Mouse (Mus musculus) neutrophil, adult 5-6 weeks (primary cell): Measurements from ENCODE around the gene 1810013L24Rik. TPM values are rescaled to one million over a fixed set of nuclear protein-coding genes. Genes with fewer than 3 reads are reported as not detected.

ENCODE experiments used
- ATAC-seq: fragments of 151-379, 151-347 bp; 2 replicates; pipeline ENCODE4 v1.8.0; 2017; ENCODE audit warnings: mild to moderate bottlenecking, moderate TSS enrichment; ENCODE audit not compliant: insufficient number of reproducible peaks, poor library complexity, low FRiP score, severe bottlenecking; ENCODE audit errors: extremely low read depth
- total RNA-seq: library from RNA; stranded (forward); fragments of 200-1000 nt; gene quantifications from 2 replicates; pipeline ENCODE4 v1.2.3, GENCODE M21; 2017

Gene 1810013L24Rik
- total RNA-seq, result 185 and 198 TPM in 2 replicates

GRCm38 (mm10) chr16:8829564-8830359 lies at the start of gene 1810013L24Rik:
TSS of gene 1810013L24Rik (plus strand) at chr16:8830100.
- peak; percentile 93 for ATAC-seq

DNA sequence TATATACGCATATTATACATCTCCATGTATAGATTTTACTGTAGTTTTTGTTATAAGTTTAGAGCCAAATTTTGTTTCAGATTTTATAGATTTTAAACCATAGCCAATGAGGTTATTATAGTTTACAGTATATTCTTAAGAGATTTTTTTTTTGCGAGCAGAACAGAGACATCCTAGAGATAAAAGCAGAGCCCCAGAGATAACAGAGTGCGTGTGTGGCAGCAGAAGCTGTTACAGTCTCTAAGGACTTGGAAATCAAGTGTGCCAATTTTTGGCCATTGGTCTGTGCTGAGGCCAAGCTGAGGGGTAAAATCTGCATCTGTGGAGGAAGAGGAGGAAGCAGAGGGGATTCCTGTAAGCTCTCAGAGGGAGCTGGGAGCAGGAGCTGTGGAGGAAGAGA lies 49.7 kb upstream of the 1810013L24Rik start:
- ATAC-seq, result no peak

DNA sequence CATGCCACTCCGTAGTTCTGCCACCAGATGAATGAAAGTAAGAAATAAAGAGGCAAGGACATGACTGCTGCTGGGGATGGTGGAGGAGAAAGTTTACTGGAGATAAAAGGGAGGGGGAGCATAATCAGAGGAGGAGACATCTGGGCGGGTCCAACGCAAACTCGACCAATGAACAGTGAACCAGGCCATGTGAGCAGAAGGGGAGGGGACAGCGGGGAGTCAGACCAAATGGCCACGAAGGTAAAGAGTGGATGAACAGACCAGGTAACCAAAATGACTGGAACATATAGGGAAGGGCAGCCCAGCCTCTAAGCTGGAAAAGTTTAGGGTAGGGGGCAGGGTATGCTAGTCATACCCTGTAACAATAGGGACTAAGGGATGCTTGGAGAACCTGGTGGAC lies 48.7 kb upstream of the 1810013L24Rik start:
- no peak for ATAC-seq

DNA sequence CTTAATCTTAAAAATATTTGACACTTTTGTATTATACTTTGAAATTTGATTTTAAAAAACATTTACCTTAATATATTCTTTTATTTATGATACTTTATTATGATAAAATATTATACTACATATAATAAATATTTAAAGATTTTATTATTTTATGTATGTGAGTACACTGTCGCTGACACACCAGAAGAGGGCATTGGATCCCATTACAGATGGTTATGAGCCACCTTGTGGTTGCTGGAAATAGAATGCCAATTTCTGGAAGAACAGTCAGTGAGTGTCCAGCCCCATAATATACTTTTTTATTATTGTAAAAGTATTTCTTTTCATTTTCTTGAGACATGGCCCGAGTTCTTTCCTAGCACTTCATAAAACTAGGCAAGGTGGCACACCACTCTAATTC lies 48.2 kb upstream of the 1810013L24Rik start:
- ATAC-seq, result no peak

GRCm38 (mm10) chr16:8783198-8783913 lies 46.5 kb upstream of the 1810013L24Rik start:
- no peak for ATAC-seq

DNA sequence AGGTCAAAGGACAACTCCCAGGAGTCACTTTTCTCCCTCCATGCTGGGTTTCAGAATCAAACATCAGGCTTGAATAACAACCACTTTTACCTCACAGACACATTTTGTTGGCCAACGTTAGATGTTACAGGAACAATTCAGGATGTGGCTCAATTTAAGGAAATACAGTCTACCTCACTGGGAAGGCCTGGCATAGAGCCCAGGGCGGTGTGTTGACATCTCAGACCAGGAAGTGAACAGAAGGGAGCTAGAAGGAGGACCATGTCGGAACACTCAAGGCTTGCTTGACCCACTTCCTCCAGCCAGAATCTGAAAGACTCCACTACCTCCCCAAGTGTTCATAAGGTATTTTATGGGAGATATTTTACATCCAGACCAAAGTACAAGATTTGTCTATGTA lies 45.1 kb upstream of the 1810013L24Rik start:
- ATAC-seq, result 0 out of 2 replicates have a peak, but pooled peaks have one; percentile 30

- ATAC-seq, result no peak
Measured at GRCm38 (mm10) chr16:8790886-8791285, 39.0 kb upstream of the 1810013L24Rik start.

- no peak for ATAC-seq
Measured at GRCm38 (mm10) chr16:8791949-8792557, 37.8 kb upstream of the 1810013L24Rik start, which contains the start of gene Usp7. TSS of gene Usp7 (minus strand) at chr16:8792308.

- ATAC-seq, result no peak
Measured at GRCm38 (mm10) chr16:8794952-8795351, 34.9 kb upstream of the 1810013L24Rik start.

- ATAC-seq, result no peak
Measured at GRCm38 (mm10) chr16:8795906-8796305, 34.0 kb upstream of the 1810013L24Rik start.

- peak; percentile 74; the same call in 1 of the 2 replicates for ATAC-seq
Measured at GRCm38 (mm10) chr16:8806703-8807102, 23.2 kb upstream of the 1810013L24Rik start.

DNA sequence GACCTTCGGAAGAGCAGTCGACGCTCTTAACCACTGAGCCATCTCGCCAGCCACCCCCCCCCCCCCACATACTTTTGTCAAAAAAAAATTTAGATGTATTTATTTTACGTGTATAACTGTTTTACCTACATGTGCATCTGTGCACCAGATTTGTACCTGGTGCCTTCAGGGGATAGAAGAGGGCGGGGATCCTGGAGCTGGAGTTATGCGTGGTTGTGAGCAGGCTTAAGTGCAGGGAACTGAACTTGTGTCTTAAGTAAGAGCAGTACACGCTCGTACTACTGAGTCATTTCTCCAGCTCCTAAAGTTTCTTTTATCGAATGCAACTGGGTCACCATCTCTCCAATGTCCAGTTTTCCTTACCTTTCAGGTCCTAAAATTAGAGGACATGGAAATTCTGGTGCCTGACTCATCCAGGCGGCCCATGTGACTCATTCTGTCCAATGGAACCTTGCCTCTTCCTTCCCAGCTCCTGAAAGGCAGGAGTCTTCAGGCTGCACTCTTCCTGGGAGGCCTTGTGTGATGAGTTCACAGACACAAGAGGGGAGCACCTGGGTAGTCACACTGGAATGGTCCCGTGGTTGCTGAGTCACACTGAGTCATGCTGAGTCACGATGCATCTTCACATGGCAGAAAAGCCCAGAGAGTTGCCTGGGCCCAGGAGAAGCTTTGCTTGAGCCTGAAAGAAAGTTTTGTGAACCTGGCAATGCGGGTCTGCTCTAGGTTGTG lies 19.3 kb upstream of the 1810013L24Rik start:
- no peak for ATAC-seq

- no peak for ATAC-seq
Measured at GRCm38 (mm10) chr16:8817872-8818271, 12.0 kb upstream of the 1810013L24Rik start.

DNA sequence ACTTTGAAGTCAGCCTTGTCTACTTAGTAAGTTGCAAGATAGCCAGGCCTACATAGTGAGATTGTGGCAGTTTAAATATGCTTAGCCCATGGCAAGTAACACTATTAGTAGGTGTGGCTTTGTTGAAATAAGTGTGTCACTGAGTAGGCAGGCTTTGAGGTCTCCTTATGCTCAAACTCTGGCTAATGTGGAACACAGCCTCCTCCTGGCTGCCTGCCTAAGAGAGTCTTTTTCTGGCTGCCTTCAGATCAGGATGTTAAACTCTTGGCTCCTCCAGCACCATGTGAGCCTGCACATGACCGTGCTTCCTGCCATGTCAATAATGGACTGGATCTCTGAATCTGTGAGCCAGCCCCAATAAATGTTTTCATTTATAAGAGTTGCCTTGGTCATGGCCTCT lies 8.5 kb upstream of the 1810013L24Rik start:
- no peak for ATAC-seq

DNA sequence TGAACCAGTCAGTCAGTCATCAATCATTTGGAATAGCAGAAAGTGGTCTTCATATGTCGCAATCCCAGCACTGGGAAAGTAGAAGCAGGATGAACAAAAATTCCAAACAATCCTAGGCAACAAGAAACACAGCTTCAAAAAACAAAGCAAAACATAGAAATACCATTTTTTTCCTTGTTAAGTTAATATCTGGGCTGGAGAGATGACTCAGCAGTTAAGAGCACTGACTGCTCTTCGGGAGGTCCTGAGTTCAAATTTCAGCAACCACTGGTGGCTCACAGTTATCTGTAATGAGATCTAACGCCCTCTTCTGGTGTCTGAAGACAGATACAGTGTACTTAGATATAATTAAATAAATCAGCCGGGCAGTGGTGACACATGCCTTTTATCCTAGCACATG lies 7.3 kb upstream of the 1810013L24Rik start:
- no peak for ATAC-seq

DNA sequence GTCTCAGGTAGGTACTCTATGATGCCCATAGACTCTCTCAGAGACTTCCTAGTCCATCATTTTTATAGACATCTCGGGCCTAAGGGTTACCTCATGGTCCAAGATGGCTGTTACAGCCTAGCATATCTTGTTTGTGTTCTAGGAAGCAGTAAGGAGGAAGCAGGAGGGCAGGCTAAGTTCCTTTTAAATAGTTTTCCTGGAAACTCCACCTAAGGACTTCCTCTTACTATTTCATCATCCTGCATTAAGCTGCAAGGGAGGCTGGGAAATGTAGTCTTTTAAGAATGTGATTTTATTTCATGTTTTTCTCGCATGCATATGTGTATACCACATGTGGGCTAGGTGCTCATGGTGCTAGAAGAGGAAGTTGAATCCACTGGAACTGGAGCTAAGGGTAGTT lies 6.2 kb upstream of the 1810013L24Rik start:
- peak; percentile 91 for ATAC-seq

DNA sequence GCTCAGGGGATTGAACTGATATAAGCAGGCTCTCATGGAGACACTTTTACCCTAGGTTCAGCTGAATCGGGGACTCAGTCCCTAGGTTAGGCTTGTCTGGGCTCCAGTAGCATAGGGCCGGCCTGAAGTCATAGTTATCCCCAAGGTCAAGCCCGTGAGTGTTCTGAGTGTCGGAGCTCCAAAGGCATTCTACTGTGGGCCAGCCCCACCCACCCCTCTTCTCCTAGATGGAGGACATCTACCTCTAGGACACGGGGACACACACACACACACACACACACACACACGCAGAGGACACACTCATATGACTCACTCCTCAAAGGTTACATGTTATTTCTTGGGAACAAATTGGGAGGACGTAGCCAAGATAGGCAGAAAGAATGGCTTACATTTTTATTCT lies 2.5 kb upstream of the 1810013L24Rik start:
- ATAC-seq, result no peak

DNA sequence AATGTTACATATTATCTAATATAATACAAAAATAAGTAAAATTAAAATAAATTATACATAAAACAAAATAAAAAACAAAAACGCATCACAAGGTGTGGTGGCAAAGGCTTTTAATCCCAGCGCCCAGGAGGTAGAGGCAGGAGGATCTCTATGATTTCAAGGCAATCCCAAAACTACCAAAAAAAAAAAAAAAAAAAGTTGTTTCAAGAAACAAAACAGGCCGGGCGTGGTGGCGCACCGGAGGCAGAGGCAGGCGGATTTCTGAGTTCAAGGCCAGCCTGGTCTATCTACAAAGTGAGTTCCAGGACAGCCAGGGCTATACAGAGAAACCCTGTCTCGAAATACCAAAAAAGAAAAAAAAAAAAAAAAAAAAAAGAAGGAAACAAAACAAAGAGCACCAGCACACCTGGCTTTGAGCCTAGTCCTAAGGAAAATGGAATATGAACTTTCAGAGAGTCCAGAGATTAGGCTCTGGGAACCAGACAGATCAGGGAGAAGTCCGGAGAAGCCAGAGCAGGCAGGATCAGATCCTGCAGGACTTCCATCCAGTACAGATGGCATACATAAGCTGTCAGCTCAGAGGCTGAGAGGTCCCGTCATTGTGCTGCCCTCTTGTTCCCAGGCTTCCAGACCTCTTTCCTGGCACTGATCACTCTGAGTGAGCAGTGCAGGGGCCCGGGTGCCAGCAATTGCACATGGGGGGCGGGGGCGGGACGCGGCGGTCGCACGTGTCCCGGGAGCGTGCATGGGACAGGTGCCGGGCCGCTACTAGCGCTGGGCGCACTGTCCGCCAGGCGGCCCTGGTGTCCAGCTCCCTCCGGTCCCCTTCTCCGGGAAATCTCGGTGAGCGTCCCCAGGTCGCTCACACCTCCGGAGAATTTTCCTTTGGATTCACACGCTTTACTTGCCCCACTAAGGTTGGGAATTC lies 1.0 kb upstream of the 1810013L24Rik start:
- no peak for ATAC-seq
